Comparison of ENCODE assay signal across 12 mouse cellular contexts in the genomic region with DNA sequence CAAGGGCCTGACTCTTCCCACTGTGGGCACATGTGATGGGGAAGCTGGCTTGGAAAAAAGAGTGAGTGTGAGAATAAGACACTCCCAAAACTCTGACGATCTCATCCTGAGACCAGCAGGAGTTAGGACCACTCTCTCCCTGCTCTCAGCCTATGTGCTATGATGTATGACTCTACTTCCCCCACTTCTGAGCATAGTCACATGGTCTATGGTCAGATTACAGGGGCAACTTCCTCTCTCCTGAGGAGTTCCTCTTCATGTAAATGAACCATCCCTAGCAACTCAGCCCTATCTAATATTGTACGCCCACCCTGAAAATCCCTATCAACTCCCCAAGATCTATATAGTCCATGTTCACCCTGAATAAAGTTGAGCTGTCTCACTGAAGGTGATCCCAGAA.
"Had no signal": no experiment of that assay in that cellular context is flagged by ENCODE, and none has a peak within 500 bp of the region (broad histone marks: within the 10 kb centered on the region; RNA-seq: fewer than 3 reads in every experiment).

No protein-coding gene starts in this region.

- ATAC-seq: liver, postnatal 0 days; lung, postnatal 0 days; midbrain, embryonic 13.5 days; midbrain, embryonic 15.5 days had no signal

- DNase-seq: liver, postnatal 0 days; lung, adult 2 months; lung, postnatal 14 days; lung, postnatal 36 days; retina, postnatal 1 day; right cerebral cortex, adult 18-20 months; right cerebral cortex, postnatal 14 days; thymus, adult 2 months; thymus, postnatal 25 days had no signal
